Mouse (Mus musculus) stomach, postnatal 0 days (tissue): ENCODE measurements around the gene Dusp18.

ENCODE experiments used
- CTCF ChIP-seq: IDR thresholded peaks from 2 replicates; pipeline ENCODE4 v1.5.1; 2016; ENCODE audit warnings: antibody characterized with exemption, low read depth, mild to moderate bottlenecking, moderate library complexity
- EP300 ChIP-seq: optimal IDR thresholded peaks from 2 replicates; pipeline ENCODE3; 2016; ENCODE audit warnings: antibody characterized with exemption

DNA sequence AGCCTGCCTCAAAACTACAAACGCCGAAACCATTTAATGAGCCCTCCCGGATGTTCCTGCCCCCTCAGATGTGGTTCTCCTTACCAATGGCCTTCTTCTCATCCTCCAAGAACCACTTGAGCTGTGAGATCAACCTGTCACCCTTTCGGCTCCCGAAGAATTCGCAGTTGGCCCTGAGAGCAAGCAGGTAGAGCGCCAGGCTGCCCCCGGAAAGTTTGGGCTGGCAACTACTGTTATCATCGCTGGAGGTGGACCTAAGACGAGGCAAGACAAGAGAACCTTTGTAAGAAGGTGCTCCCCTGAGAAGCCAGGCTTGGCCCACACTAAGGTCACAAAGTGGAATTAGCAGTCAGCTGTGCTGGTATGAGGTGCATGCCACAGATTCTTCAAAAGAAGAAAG, 30.9 kb downstream of the Dusp18 start:
- TF ChIP-seq CTCF (no peak), EP300 (no peak)
